Mouse (Mus musculus) testis, postnatal 10 days (tissue): ENCODE results near the gene Ism1.
A peak's percentile ranks its signal among the peaks of the same experiment; 100 is the strongest.

Source experiments
- DNase-seq: peaks from one replicate; pipeline ENCODE4 v3.0.0; 2021; ENCODE audit warnings: low spot score

The Ism1 gene

GRCm38 (mm10) chr2:139677809-139678274, at the start of gene Ism1:
Gene Ism1, plus strand, starts transcription at chr2:139678178.
- DNase-seq: peak; percentile 53

- DNase-seq: no peak
Measured at GRCm38 (mm10) chr2:139628731-139629130, 49.2 kb upstream of the Ism1 start.

DNA sequence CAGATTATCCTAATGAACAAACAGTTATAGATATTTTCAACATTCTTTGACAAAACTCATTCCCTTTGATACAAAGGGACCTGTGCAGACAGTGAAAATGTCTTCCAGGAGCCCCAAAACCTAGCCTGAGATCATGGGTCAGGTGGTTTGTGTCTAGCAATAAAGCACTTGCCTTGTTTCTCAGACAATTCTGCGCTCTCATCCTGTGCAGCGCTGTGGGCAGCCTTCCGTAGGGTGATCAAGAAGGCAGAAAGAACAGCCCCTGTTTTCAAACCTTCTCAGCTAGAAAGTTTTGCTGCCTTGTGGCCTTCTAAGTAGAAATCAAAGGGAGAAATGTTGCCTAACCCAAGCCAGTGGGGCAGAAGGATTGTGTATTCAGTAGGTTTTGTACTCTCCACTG, 48.3 kb upstream of the Ism1 start:
- no peak for DNase-seq

DNA sequence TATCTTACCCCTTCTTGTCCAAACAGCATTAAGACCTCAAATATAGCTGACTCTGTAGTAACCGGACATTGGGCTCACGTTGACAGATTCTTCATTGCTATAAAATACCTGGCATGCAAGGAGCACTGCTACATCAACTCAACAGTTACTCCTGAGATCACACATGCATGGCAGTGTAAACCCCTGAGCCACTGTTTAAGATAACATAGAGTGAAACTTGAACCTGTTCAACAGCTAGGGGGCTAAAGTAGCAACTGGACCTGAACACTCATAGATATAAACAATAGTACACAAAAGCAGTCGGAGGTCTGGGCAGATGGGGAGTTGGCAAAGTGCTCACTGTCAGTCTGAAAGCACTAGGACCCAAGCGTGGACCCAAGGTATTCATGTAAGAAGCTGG, 43.5 kb upstream of the Ism1 start:
- DNase-seq: no peak

GRCm38 (mm10) chr2:139637861-139638260, 40.1 kb upstream of the Ism1 start:
- no peak for DNase-seq

DNA sequence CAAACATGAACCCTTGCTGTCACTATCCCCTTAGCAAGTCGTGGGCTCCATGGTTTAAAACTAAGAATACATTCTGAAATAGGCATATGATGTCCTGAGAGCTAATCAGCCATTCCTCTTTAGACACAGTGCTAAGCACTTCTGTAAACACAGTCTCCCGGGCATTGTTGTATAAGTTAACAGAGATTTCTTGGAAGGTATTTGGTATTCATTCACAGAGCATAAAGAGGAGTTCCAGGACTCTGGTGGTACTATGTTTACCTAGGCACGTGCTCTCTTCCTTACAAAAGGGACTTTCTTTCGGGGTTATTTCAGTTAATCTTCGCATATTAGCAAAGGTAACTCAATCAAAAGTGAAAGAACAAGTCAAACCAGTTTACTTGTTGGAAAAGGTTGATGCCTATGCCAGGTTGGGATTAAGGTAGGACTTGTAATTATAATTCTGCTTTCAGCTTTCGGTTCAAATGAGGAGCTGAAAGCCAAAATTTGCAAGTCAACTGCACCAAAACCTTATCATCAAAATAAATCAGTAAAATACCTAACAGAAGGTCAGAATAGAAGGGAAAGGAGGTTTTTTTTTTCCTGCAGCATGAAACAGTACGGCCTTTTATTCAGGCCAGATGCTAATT, 36.1 kb upstream of the Ism1 start:
- DNase-seq: no peak

DNA sequence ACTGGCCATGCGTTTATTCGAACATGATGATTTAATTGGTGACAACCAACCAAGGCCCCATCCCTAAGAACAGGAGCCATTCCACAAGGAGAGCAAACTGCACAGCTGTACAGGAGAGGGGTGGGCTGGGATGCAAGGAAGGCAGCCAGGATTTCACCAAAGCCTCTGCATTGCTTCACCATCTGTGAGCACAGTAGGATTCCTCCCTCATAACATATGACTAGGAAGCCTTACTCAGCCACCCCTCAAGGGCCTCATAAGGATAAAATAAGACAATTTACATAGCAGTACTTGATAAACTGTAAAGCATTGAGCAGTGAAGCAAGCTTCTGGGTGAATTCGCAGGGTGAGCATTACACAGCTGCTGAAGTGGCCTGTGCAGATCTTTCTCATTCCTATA, 28.5 kb upstream of the Ism1 start:
- no peak for DNase-seq

GRCm38 (mm10) chr2:139656750-139657149, 21.2 kb upstream of the Ism1 start:
- no peak for DNase-seq

- no peak for DNase-seq
Measured at GRCm38 (mm10) chr2:139671838-139672237, 6.1 kb upstream of the Ism1 start.

DNA sequence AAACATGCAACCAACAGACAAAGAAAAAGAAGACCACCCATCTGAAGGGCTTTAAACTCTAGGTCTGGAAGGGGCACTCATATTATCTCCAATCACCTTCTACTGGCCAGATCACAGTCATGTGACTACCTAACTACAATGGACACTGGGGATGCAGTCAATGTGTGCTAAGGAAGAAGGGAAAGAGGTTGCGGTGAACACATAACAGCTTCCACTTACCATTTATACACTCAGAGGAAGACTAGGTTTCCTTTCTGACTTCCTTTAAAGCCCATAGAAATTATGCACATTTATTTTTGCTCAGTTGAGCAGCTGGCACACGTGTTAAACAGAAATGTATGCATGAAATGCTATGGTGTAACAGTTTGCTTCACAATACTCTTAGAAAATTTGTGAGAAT, 5.6 kb upstream of the Ism1 start:
- no peak for DNase-seq

GRCm38 (mm10) chr2:139677065-139677762, 764 bp upstream of the Ism1 start:
- DNase-seq: peak; percentile 56

DNA sequence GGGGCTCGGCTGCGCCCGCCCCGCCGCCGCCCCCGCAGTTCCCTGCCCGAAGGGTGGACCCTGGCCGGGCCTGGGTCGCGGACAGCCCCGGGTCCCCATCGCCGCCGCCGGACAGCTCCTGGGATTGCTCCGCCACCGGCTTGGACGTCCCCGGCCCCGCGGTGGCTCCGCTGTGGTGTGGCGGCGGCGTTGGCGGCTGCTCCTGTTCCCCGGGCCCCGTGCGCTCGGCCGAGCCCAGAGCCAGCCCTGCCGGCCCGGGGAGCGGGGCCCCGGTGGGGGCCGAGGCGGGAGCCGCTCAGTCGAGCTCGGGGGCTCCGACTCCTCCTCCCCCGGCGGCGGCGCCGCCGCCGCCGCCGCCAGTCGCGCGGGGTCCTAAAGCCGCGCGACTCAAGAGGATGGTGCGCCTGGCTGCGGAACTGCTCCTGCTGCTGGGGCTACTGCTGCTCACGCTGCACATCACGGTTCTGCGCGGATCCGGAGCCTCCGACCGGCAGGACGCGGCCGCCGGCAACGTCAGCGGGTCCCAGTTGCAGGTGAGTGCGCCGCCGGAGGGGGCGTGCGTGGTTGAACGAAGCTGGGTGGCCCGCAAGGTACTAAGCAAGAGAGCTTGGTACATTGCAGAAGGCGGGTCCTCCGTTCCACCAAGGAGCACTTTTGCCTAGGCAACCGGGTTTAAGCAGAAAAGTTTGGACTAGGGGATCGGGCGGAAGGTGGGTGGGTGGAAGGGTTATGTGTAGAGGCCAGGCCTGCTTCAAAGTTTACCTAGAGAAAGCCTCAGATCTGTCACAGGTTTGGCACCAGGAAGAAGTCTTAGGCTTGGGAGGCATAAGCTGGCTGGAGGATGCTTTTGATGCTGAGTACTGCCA, 530 bp downstream of the Ism1 start:
- peak; percentile 58 for DNase-seq

DNA sequence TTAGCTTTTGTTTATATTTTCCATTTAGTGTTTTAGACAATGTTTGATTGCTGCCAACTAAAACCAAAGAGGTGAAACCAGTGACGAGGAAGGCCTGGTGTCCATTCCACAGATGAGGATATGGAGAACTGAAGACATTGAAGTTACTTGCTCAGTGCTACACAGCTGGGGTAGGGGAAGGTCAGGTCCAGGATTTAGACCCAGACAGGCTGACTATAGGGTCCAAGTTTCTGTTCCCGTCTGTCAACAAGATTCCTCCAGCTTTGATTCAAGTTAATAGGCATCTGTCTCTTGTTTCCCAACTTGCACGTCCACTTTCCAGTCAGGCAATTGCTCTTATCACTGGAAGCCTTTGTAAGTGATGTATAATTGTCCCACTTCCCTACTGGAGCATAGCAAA, 4.6 kb downstream of the Ism1 start:
- DNase-seq: no peak

GRCm38 (mm10) chr2:139689442-139690003, 11.5 kb downstream of the Ism1 start:
- DNase-seq: no peak

- DNase-seq: no peak
Measured at GRCm38 (mm10) chr2:139693521-139693920, 15.5 kb downstream of the Ism1 start.

- no peak for DNase-seq
Measured at GRCm38 (mm10) chr2:139694638-139695037, 16.7 kb downstream of the Ism1 start.

DNA sequence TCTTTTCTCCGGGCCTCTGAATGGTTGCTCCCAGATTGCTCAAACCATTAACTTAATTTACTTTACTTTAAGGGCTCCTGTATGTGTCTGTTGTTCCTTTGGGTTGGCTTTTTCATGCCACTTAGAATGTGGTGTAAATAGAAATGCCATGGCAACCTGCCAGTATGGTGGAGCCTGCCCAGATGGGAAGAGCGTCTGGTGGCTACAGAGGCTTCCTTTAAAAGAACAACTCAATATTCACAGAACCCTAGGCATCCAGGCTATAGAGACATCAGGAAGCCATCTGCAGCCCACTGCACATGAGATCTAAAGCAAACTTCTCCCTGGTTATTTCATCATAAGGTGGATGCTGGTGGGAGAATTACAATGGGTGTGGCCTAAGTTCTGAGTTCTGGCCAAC, 18.6 kb downstream of the Ism1 start:
- no peak for DNase-seq

DNA sequence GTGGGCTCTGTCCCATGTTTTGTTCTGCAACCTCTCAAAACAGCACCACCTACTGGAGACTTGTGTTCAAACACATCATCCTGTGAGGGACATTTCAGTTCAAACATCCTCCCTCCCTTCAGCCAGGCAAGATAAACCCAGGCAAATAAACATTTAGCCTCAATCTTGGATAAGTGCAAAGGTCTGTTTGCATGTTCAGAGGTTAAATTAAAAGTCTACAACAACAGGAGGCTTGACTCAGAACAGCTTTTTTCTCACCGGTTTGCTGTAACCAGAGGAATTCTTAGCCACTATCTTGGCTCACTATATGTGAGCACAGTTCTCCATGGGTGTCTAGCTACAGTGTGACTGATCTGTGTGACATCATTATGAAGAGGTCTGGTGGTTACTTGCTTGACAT, 22.6 kb downstream of the Ism1 start:
- no peak for DNase-seq

DNA sequence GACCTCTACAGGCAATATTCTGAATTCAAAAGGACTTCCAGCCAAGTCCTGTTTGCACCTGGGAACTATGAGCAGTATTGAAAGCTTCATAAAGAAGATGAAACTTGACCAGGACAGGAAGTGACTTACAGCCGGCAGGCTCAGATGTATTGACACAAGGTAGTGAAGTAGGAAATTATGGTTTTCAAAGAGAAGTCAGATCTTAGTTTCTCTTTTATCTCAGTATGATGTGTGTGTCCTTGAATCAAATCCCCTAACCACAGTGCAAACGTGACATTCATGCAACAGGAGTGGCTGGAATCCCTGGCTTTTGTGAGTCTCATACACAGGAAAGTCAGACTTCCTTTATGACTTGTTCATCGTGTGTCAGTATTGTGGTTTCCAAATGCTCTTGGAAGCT, 27.0 kb downstream of the Ism1 start:
- DNase-seq: no peak

DNA sequence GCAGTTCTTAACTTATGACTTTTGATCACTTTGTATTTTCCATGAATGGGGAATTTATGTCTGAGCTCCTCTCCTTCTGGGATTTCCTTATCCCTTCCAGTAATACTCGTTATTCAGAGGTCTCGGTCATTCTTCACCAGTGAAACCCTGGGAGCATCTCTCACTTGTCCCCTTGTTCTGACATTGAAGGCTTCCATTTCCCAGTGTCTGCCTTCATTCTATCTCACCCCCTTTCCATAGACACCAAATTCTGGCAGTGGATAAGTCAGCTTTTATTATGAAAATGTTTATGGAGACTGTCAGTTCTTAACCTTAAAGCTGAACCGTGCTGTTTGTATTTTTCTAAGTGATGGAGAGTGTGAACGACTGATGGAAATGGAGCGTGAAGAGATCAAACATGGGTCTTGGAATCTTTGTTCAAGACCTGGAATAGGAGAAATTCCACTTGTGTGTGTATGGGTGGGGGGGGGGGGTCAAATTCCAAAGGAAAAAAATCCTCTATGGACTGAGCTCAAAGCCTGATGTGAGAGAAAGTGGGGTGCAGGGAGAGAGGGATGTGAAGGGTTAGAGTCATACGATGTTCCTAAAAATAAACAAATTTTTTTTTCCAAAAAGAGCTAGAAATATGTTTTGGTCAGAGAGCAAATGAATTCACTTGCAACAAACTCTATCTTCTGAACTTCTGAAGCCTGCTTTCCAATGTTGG, 30.4 kb downstream of the Ism1 start:
- no peak for DNase-seq

DNA sequence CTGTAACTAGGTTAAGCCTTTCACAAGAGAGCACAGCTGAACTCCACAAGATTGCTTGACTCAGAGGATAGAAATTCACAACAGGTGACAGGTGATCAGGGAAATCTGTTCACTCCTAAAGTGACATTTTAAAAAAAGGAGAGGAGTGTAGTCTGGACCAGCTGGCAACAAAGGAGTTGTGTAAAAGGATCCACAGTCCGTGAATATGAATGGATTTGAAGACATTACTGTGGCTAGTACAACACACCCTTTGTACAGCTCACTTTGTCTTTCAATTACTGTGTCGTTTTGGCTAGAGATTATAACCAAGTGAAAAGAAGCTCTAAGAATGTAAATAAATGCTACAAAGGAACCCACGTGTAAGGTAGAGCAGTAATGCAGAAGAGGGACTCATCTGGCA, 33.7 kb downstream of the Ism1 start:
- no peak for DNase-seq

GRCm38 (mm10) chr2:139712046-139712445, 34.1 kb downstream of the Ism1 start:
- no peak for DNase-seq
